Mouse (Mus musculus) cerebellum, adult 18-20 months (tissue): ENCODE measurements around the gene BC004004.
"Not testable (repeated sequence)": the region's sequence is repeated elsewhere in the genome, so short reads cannot be mapped to it uniquely, and the experiment has no call there.

Source experiments
- DNase-seq, 2 experiments: peaks; one replicate each; pipeline ENCODE4 v3.0.0; 2021

The BC004004 gene

GRCm38 (mm10) chr17:29268682-29269348 is at the start of gene BC004004:
Gene BC004004 (plus strand): TSS chr17:29268788.
- DNase-seq, result peak; percentile 95 to 96

- DNase-seq, result no peak
These were observed 48.0 kb upstream of the BC004004 start for GRCm38 (mm10) chr17:29220631-29221030.

- peak in 1 of 2 experiments; percentile 10 for DNase-seq
These were observed 37.5 kb upstream of the BC004004 start for GRCm38 (mm10) chr17:29231109-29231508.

DNA sequence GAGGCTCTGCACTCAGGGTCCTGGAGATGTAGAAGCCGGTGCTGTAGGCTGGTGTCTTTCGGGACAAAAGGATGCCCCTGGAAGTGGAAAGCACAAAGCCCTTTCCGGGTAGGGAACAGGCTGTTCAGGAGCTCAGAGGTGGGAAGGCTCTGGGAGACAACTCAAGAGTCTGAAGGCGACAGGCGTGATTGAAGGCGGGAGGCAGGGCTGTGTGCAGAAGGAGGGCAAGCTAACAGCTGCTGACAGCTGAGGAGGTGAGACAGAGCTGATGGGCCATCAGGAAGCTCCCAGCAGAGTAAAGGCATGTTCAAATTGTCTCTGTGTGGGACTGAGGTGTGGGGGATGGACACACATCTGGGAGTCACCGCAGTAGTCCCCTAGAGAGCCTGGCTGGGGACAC is 32.5 kb upstream of the BC004004 start:
- DNase-seq, result no peak

- DNase-seq, result no peak
These were observed 31.3 kb upstream of the BC004004 start for GRCm38 (mm10) chr17:29237267-29237771.

- DNase-seq, result no peak
These were observed 30.7 kb upstream of the BC004004 start, which contains the start of gene Cpne5 for GRCm38 (mm10) chr17:29237772-29238420. Gene Cpne5 (minus strand): TSS chr17:29238167.

- no peak for DNase-seq
These were observed 30.1 kb upstream of the BC004004 start for GRCm38 (mm10) chr17:29238421-29238945.

DNA sequence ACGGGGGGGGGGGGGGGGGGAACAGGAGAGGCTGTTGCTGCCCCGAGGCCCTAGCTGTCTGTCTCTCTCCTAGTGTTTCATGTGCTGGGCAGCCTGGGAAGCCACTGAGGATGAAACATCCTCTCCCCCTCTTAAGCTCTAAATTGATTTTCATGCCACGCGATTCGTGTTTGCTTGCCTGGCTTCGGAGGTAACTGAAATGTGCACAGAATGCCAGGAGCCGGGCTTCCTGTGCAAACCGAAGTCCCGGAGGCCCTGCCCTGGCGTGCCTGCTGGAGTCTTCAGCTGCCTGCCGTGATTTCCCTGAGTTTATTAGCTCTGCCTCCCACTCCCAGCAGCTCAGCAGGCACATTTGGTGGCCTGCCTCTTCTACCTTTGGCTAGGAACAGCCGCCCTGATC is 23.7 kb upstream of the BC004004 start:
- DNase-seq, result no peak

- no peak for DNase-seq
These were observed 22.9 kb upstream of the BC004004 start for GRCm38 (mm10) chr17:29245725-29246124.

- DNase-seq, result peak; percentile 43 to 56
These were observed 22.0 kb upstream of the BC004004 start for GRCm38 (mm10) chr17:29246602-29247001.

- no peak for DNase-seq
These were observed 20.7 kb upstream of the BC004004 start for GRCm38 (mm10) chr17:29247881-29248280.

GRCm38 (mm10) chr17:29249512-29249911 is 19.1 kb upstream of the BC004004 start:
- peak; percentile 21 to 31 for DNase-seq

DNA sequence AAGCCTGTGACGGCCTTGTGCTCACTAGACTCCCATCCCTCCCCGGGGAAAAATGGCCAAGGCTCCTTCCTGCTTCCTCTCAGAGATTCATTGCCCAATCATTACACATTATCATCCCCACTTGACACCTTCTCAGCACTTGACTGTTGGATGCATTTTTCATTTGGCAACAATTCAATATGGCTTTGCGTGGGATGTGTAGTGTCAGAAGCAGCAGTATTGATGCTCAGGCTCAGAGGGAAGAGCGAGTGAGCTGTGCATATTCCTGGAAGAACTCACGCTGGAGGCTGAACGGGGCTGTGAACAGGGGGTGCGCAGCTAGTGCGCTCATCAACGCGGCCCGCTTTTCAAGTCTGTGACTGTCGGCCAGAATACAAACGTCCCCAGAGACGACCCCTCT is 17.6 kb upstream of the BC004004 start:
- not testable (repeated sequence) for DNase-seq

DNA sequence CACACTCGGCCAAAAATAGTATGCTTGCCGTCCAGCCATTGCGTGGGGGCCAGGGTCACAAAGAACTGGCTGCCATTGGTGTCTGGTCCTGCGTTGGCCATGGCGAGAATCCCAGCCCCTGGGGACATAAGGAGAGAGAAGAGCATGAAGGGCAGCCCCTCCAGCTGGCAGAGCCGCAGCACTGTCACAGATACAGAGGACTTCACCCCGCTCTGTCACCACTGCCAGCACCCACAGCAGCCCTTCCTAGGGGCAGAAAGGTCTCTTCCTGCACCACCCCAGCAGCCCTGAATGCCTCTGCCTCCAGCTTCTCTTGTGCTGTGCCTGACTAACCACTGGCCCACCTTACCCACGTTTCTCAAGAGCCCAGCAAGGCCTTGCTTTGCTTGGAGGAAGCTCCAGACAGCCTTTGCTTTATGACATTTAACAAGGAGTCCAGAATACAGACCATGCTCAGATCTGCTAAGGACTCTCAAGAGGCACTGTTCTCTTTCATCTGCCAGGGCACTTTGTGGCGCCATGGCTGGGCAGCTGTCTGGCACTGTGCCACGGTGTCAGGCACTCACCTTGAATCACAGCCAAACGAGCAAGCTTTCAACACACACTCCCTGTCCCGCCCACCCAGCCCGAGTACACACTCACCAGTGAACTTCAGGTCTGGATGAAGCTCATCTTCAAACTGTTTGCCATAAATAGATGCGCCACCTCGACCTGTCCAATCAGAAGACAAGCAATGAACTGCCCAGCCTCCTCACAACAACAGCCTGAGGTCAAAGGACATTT is 16.8 kb upstream of the BC004004 start:
- DNase-seq, result no peak

DNA sequence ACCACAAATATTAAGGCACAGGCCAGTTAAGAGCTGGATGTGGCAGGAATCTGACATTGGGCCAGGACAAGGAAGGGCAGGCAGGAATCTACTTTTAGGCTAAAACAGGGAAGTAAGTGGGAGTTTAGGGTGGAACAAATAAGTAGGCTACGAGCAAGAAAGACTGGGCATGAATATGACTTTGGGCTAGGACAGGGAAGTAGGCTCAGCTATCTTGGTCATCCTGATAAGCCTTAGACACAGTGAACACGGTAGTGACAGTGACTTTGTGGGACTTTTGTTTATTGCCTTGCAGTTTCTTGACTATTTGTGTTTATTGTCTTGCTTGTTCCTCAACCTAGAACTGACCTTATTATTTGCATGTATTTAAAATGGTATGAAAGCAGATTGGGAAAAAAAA is 15.4 kb upstream of the BC004004 start:
- no peak for DNase-seq

GRCm38 (mm10) chr17:29253684-29254083 is 14.9 kb upstream of the BC004004 start:
- DNase-seq, result no peak

DNA sequence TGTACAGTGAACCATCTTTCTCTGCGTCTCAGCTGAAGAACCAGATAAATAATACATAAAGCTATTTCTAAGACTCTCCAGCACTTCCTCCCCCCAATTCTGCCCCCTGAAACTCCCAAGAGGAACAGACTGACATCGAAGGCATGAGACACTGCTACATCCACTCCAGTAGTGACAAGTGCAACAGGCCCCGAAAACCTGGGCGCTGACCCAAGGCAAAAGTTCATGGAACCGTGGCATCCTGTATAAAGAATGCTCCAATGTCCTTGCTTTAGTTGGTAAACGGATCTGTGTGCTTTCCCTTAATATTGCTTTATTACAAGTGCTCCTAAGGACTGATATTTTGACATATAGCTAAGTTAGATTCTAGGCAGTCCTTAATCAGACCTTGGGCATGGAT is 13.8 kb upstream of the BC004004 start:
- DNase-seq, result not testable (repeated sequence)

GRCm38 (mm10) chr17:29256507-29256906 is 12.1 kb upstream of the BC004004 start:
- no peak for DNase-seq

- DNase-seq, result peak in 1 of 2 experiments; percentile 27
These were observed 11.5 kb upstream of the BC004004 start for GRCm38 (mm10) chr17:29257001-29257511.

- no peak for DNase-seq
These were observed 10.5 kb upstream of the BC004004 start for GRCm38 (mm10) chr17:29258025-29258558.

GRCm38 (mm10) chr17:29258921-29259320 is 9.7 kb upstream of the BC004004 start:
- no peak for DNase-seq

DNA sequence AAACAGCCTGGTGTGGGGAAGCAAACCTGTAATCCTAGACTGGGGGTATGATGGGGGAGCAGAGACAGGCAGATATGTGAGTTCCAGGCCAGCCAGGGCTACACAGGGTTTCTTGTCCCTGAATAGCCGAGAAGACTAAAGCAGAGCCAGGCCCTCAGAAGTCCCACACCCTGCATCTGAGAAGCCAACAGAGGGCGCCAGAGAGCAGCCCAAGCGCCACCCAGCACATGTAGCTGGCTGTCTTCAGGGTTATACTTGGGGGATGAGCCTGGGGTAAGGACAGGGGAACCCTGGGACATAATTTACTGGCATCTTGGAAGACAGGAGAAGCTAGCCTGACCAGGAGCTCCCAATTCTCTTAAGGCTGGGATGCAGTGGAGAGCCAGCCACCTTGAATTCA is 9.1 kb upstream of the BC004004 start:
- DNase-seq, result peak; percentile 78 to 87

GRCm38 (mm10) chr17:29260501-29260900 is 8.1 kb upstream of the BC004004 start:
- DNase-seq, result no peak
